Mouse (Mus musculus) heart, embryonic 10.5 days (tissue): ENCODE results near the gene B3gnt8. TPM values are rescaled to one million over a fixed set of nuclear protein-coding genes. Genes with fewer than 3 reads are reported as not detected.
A peak's percentile ranks its signal among the peaks of the same experiment; 100 is the strongest.

Experiments
- DNase-seq: peaks from one replicate; pipeline ENCODE4 v3.0.0-alpha.2; 2017; ENCODE audit warnings: low spot score
- H3K27ac ChIP-seq: fragments of 300-500 bp; sonication (generic); 2 replicates; pipeline ENCODE4 v1.5.1; 2016; ENCODE audit warnings: mild to moderate bottlenecking
- H3K27me3 ChIP-seq: fragments of 300-500 bp; sonication (generic); 2 replicates; pipeline ENCODE4 v1.6.1; 2016; ENCODE audit warnings: mild to moderate bottlenecking; ENCODE audit not compliant: poor library complexity, insufficient read depth, severe bottlenecking
- H3K36me3 ChIP-seq: fragments of 300-500 bp; sonication (generic); 2 replicates; pipeline ENCODE4 v1.6.1; 2016; ENCODE audit warnings: mild to moderate bottlenecking, moderate library complexity
- H3K4me1 ChIP-seq: fragments of 300-500 bp; sonication (generic); 2 replicates; pipeline ENCODE4 v1.6.1; 2016; ENCODE audit warnings: mild to moderate bottlenecking
- H3K4me3 ChIP-seq: fragments of 300-500 bp; sonication (generic); 2 replicates; pipeline ENCODE4 v1.5.1; 2016; ENCODE audit warnings: mild to moderate bottlenecking, moderate library complexity
- H3K9me3 ChIP-seq: fragments of 300-500 bp; sonication (generic); 2 replicates; pipeline ENCODE4 v1.6.1; 2016; ENCODE audit warnings: mild to moderate bottlenecking, moderate library complexity
- WGBS: fragments of 180-500 bp; shearing (Covaris S2); methylation state at CpG from one replicate; pipeline ENCODE4 v1.1.7; 2016; 5-methylcytosine and 5-hydroxymethylcytosine counted together
- polyA plus RNA-seq: library from polyadenylated mRNA; unstranded; fragments of >200 nt; fragmentation: Nextera tagmentation; extraction: Ambion mirVana; gene quantifications from 2 replicates; pipeline ENCODE4 v1.2.1, GENCODE M21; 2016

Gene B3gnt8
- polyA plus RNA-seq, 1 experiment from 2014 or later: 5.4 TPM

GRCm38 (mm10) chr7:25651281-25651680 is 24.8 kb downstream of the B3gnt8 start:
- Histone ChIP-seq H3K27me3 (no peaks in the 10 kb centered on the region), H3K4me1 (0 out of 2 replicates have a peak, but pooled peaks cover 3% of the 10 kb centered on the region), H3K4me3 (no peak overlapping the region), H3K27ac (no peak overlapping the region), H3K9me3 (no peaks in the 10 kb centered on the region), H3K36me3 (no peaks in the 10 kb centered on the region)
- no peak for DNase-seq
- WGBS: 86% methylated on average over 8 of the region's 8 CpGs

DNA sequence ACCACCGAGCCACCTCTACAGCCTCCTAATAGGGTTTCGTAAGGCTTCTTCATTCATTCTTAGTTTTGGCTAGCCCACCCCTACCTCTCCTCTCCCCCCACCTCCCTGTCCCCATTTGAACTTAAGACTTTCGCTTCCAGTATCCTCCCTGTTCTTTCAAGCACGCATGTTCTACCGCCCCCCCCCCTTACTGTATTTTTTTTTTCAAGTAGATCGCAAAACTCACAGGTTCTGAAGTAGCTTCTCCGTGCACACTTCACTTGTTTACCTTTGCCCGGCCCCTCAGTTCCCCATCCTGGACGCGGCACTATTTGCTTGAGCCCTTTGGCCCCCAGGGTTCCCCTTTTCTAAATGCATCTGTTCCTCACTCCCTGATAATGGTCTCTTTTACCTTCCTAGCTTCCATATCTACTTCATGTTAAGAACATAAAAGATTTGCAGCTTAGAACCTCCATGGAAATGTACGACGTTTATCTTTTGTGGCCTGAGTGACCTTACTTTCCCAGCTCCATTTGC is 25.8 kb downstream of the B3gnt8 start:
- Histone ChIP-seq H3K36me3 (no peaks in the 10 kb centered on the region), H3K4me3 (no peak overlapping the region), H3K4me1 (0 out of 2 replicates have a peak, but pooled peaks cover 3% of the 10 kb centered on the region), H3K9me3 (no peaks in the 10 kb centered on the region), H3K27ac (no peak overlapping the region), H3K27me3 (no peaks in the 10 kb centered on the region)
- no peak for DNase-seq
- 89% methylated on average over 12 of the region's 12 CpGs for WGBS

DNA sequence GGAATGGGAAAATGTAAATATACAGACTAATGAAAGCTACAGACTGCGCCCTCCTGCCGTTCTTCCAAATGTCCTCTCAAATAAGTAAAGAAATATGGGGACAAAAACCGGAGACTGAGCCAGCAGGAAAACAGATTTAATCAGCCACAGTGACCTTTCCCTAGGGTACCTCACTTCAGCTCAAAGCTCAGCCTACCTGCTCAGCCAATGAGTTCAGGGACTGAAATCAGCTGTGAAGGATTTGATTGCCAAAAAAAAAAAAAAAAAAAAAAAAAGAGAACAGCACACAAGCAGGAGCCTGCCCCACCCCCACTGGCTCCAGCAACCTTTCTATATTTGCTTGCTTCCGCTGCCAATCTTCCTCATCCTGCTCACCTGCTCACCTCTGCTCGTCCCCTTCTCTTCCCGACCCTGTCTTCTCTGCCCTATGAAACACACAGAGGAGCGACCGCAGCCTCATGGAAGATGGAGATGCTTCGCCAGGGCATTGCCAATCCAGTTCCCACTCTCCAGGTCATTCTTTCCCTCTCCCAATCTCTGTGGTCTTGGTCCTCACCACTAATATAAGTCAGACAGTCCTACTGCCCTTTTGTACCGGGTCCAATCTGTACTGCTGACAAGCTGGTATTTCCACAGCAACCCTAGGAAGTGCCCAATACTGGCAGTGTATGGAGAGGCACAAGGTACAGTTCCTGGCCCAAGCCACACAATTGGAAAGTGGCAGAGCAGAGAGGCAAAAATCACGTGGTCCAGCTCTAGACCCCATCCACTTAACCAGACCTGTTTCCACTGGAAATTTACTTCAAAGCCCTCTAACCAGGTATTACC is 29.4 kb downstream of the B3gnt8 start:
- WGBS: 71% methylated on average over 11 of the region's 11 CpGs
- Histone ChIP-seq H3K27me3 (no peaks in the 10 kb centered on the region), H3K9me3 (no peaks in the 10 kb centered on the region), H3K4me1 (peaks cover 4% of the 10 kb centered on the region; the same call in 1 of the 2 replicates), H3K4me3 (no peak overlapping the region), H3K27ac (no peak overlapping the region), H3K36me3 (no peaks in the 10 kb centered on the region)
- DNase-seq: no peak

- Histone ChIP-seq H3K4me1 (peaks cover 4% of the 10 kb centered on the region; the same call in 1 of the 2 replicates), H3K4me3 (peak overlapping the region; percentile 73), H3K27me3 (no peaks in the 10 kb centered on the region), H3K36me3 (peaks cover 6% of the 10 kb centered on the region; the same call in 1 of the 2 replicates), H3K9me3 (no peaks in the 10 kb centered on the region), H3K27ac (no peak overlapping the region)
- 34% methylated on average over 10 of the region's 10 CpGs for WGBS
- no peak for DNase-seq
Observed at GRCm38 (mm10) chr7:25657785-25658184, 31.3 kb downstream of the B3gnt8 start.

- WGBS: under 1% methylated on average over 50 of the region's 50 CpGs
- Histone ChIP-seq H3K36me3 (peaks cover 13% of the 10 kb centered on the region), H3K4me1 (peaks cover 4% of the 10 kb centered on the region; the same call in 1 of the 2 replicates), H3K27me3 (no peaks in the 10 kb centered on the region), H3K9me3 (no peaks in the 10 kb centered on the region), H3K27ac (peak within 1 kb of the TSS; percentile 93), H3K4me3 (peak within 1 kb of the TSS; percentile 73)
- DNase-seq: peak; percentile 100
Observed at GRCm38 (mm10) chr7:25658657-25659472, 32.4 kb downstream of the B3gnt8 start, which contains the start of the genes Bckdha and Exosc5. Bckdha (minus strand) TSS chr7:25658981. Exosc5 (plus strand) TSS chr7:25659164.

DNA sequence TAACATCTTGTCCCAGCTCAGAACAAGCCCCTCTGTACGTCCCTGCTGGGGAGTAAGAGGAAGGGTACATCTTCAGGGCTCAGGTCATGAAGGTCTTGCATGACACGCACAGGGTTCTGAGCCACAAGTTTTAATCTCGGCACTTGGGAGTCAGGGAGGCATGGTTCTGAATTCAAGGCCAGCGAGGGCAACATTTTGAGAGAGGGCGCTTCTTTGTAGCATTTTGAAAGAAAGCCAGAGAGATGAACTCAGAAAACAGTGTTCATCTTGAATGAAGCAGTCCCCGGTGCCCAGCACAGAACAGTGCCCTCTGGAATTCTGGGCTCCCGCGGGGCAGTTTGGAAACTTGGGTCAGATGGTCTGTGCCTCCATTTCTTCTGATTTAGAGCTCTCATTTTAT is 39.9 kb downstream of the B3gnt8 start:
- H3K4me3 ChIP-seq: no peak overlapping the region
- H3K36me3 ChIP-seq: peaks cover 66% of the 10 kb centered on the region
- 91% methylated on average over 8 of the region's 8 CpGs for WGBS
- no peaks in the 10 kb centered on the region for H3K9me3 ChIP-seq
- no peak overlapping the region for H3K27ac ChIP-seq
- H3K4me1 ChIP-seq: no peaks in the 10 kb centered on the region
- DNase-seq: no peak
- no peaks in the 10 kb centered on the region for H3K27me3 ChIP-seq

GRCm38 (mm10) chr7:25669158-25669557 is 42.7 kb downstream of the B3gnt8 start:
- Histone ChIP-seq H3K27ac (no peak overlapping the region), H3K27me3 (peaks cover 11% of the 10 kb centered on the region), H3K36me3 (peaks cover 50% of the 10 kb centered on the region), H3K9me3 (peaks cover 4% of the 10 kb centered on the region), H3K4me3 (no peak overlapping the region), H3K4me1 (no peaks in the 10 kb centered on the region)
- 84% methylated on average over 10 of the region's 10 CpGs for WGBS
- no peak for DNase-seq

- H3K36me3 ChIP-seq: peaks cover 45% of the 10 kb centered on the region
- 77% methylated on average over 9 of the region's 9 CpGs for WGBS
Observed at GRCm38 (mm10) chr7:25669631-25670030, 43.2 kb downstream of the B3gnt8 start.

DNA sequence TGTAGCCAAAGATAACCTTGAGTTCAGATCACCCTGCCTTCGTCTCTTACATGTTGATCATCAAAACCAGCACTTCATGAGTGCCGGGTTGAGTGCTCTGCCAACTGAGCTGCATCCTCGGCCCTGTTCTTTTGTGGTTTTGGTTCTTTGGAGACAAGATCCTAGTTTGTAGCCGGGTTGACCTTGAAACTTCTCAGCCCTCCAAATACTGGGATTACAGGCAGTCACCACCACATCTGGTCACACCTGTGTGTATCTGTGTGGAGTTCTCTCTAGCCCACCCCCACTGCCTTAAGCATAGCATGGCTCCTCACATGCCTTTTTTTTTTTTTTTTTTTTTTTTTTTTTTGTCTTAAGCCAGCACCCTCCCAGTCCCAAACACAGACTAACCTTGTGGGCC is 43.6 kb downstream of the B3gnt8 start:
- peaks cover 21% of the 10 kb centered on the region for H3K27me3 ChIP-seq
- 90% methylated on average over 4 of the region's 4 CpGs for WGBS
- H3K36me3 ChIP-seq: peaks cover 40% of the 10 kb centered on the region
- no peak overlapping the region for H3K4me3 ChIP-seq
- peaks cover 9% of the 10 kb centered on the region; the same call in 1 of the 2 replicates for H3K4me1 ChIP-seq
- no peak overlapping the region for H3K27ac ChIP-seq
- no peak for DNase-seq
- H3K9me3 ChIP-seq: peaks cover 4% of the 10 kb centered on the region

More at GRCm38 (mm10) chr7:25669631-25670030, 43.2 kb downstream of the B3gnt8 start:
- no peak for DNase-seq
- Histone ChIP-seq H3K27me3 (peaks cover 16% of the 10 kb centered on the region), H3K27ac (no peak overlapping the region), H3K9me3 (peaks cover 4% of the 10 kb centered on the region), H3K4me3 (no peak overlapping the region), H3K4me1 (peaks cover 4% of the 10 kb centered on the region; the same call in 1 of the 2 replicates)

- Histone ChIP-seq H3K4me1 (peaks cover 10% of the 10 kb centered on the region; the same call in 1 of the 2 replicates), H3K4me3 (no peak overlapping the region), H3K9me3 (peaks cover 4% of the 10 kb centered on the region), H3K27me3 (peaks cover 37% of the 10 kb centered on the region), H3K36me3 (peaks cover 25% of the 10 kb centered on the region), H3K27ac (no peak overlapping the region)
- WGBS: 79% methylated on average over 2 of the region's 2 CpGs
- no peak for DNase-seq
Observed at GRCm38 (mm10) chr7:25671686-25672085, 45.2 kb downstream of the B3gnt8 start.

DNA sequence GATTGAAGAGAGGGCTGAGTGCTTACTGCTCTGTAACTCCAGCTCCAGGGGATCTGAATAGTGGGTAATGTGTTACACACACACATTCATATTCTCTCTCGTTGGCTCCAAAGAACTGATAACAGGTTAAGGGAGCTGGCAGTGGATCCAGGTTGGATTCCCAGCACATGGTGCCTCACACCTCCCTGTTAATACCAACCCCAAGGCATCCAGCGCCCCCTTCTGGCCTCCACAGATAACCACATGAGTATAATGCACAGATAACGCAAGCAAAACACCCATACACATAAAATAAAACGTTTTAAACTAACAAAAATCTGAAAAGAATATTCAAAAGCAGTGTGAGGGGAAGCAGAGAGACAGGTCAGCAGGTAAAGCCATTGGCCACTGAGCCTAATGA is 46.0 kb downstream of the B3gnt8 start:
- Histone ChIP-seq H3K27me3 (peaks cover 37% of the 10 kb centered on the region), H3K27ac (no peak overlapping the region), H3K4me3 (no peak overlapping the region), H3K4me1 (peaks cover 10% of the 10 kb centered on the region; the same call in 1 of the 2 replicates), H3K9me3 (peaks cover 4% of the 10 kb centered on the region), H3K36me3 (peaks cover 21% of the 10 kb centered on the region)
- WGBS: 49% methylated on average over 4 of the region's 4 CpGs
- no peak for DNase-seq

DNA sequence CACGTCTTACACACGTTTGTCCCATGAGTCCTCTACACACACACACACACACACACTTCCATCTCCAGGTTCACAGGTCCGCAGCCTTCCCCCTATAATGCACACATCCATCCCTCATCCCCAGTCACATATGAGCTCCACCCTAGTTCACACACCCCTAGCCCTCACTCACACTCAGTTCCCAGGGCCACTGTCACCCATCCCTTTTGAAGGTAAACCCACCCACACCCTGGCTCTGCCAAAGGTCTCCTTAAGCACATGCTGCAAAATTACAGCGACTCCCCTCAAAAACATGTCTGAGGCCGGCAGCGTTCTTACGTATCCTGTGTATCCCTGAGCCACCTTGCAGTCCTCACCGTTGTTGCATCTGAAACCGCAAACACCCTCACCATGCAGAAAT is 47.8 kb downstream of the B3gnt8 start:
- Histone ChIP-seq H3K9me3 (peaks cover 4% of the 10 kb centered on the region), H3K4me3 (peak overlapping the region; percentile 48), H3K27ac (no peak overlapping the region), H3K27me3 (peaks cover 45% of the 10 kb centered on the region), H3K4me1 (peaks cover 10% of the 10 kb centered on the region; the same call in 1 of the 2 replicates), H3K36me3 (peaks cover 3% of the 10 kb centered on the region; the same call in 1 of the 2 replicates)
- 30% methylated on average over 9 of the region's 9 CpGs for WGBS
- DNase-seq: no peak
